Mouse (Mus musculus) liver, embryonic 13.5 days (tissue): ENCODE results near the gene Dicer1. TPM values are rescaled to one million over a fixed set of nuclear protein-coding genes. Genes with fewer than 3 reads are reported as not detected.
"Not testable (repeated sequence)": the region's sequence is repeated elsewhere in the genome, so short reads cannot be mapped to it uniquely, and the experiment has no call there.

Experiments used
- ATAC-seq: fragments of 200-750 bp; cut with Nextera tagmentation; 2 replicates; pipeline ENCODE4 v1.8.0; 2017; ENCODE audit warnings: low read depth, mild to moderate bottlenecking, moderate number of reproducible peaks, moderate library complexity
- DNase-seq: peaks from one replicate; pipeline ENCODE4 v3.0.0; 2022
- H3K27ac ChIP-seq: fragments of 300-500 bp; sonication (generic); 2 replicates; pipeline ENCODE4 v1.5.1; 2015; ENCODE audit warnings: moderate library complexity, mild to moderate bottlenecking, inconsistent platforms
- H3K27me3 ChIP-seq: fragments of 300-500 bp; sonication (generic); 2 replicates; pipeline ENCODE4 v1.6.1; 2015; ENCODE audit warnings: mild to moderate bottlenecking, inconsistent platforms
- H3K36me3 ChIP-seq: fragments of 300-500 bp; sonication (generic); 2 replicates; pipeline ENCODE4 v1.6.1; 2015; ENCODE audit warnings: mild to moderate bottlenecking, inconsistent platforms
- H3K4me1 ChIP-seq: fragments of 300-500 bp; sonication (generic); replicated peaks from 2 replicates; pipeline ENCODE4 v1.6.1; 2015; ENCODE audit warnings: inconsistent platforms
- H3K4me2 ChIP-seq: fragments of 300-500 bp; sonication (generic); 2 replicates; pipeline ENCODE4 v1.6.1; 2015; ENCODE audit warnings: inconsistent platforms, mild to moderate bottlenecking, moderate library complexity
- H3K4me3 ChIP-seq: fragments of 300-500 bp; sonication (generic); replicated peaks from 2 replicates; pipeline ENCODE4 v1.5.1; 2015; ENCODE audit warnings: mild to moderate bottlenecking, inconsistent platforms
- H3K9ac ChIP-seq: fragments of 300-500 bp; sonication (generic); 2 replicates; pipeline ENCODE4 v1.6.1; 2015; ENCODE audit warnings: mild to moderate bottlenecking, inconsistent platforms
- H3K9me3 ChIP-seq: fragments of 300-500 bp; sonication (generic); replicated peaks from 2 replicates; pipeline ENCODE4 v1.6.1; 2016; ENCODE audit warnings: inconsistent platforms
- WGBS: fragments of 180-500 bp; shearing (Covaris S2); methylation state at CpG from one replicate; pipeline ENCODE4 v1.1.7; 2015; ENCODE audit not compliant: insufficient replicate concordance; 5-methylcytosine and 5-hydroxymethylcytosine counted together
- polyA plus RNA-seq: library from polyadenylated mRNA; unstranded; fragments of >200 nt; fragmentation: Nextera tagmentation; extraction: Ambion mirVana; gene quantifications from 2 replicates; pipeline ENCODE4 v1.2.1, GENCODE M21; 2015

The Dicer1 gene
- polyA plus RNA-seq, 1 experiment from 2014 or later, result 15.8 TPM

DNA sequence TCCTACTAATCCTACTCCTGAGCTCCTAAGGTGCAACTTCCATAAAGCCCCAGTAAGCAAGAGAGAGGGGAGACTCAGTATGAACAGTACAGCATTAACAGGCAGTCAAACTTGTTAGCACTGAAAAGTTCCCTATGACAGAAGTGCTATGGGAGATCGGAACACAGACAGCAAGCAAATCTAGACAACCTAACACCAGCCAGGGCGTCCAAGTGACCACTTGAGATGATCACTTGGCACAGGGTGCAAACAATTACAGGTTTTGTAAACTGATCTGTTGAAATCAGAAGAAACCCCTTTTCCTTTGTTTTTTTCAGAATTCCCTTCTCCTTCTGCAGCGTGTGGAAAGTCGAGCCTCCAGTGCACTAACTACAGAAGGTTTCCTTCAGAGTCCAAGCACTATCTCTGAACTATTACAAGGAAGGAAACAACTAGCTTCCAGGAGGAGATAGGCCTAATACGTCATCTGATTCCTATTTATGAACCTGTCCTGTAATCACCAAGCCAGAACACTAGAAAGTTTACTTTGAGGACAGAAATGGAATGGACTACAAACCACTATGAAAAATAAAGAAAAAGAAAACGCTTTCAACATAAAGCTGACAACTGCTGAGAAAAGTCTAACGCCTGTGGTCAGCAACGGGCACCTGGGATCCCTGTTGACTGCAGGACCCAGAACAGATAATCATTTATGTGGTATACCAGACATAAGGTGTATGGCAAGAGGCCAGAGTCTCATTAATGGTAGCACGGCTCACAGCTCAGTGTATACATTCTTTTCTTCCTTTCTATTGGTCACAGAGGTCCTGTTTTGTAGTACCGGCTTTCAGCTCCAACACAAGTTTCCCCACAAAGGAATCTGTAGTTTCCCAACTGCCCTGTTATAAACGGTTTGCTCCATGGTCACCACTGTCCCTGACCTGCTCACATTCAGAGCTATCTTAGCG lies 10.6 kb downstream of the Dicer1 start:
- Histone ChIP-seq H3K36me3 (peaks cover 14% of the 10 kb centered on the region), H3K27me3 (no peaks in the 10 kb centered on the region), H3K9me3 (no peaks in the 10 kb centered on the region), H3K27ac (no peak overlapping the region), H3K9ac (no peak overlapping the region), H3K4me3 (no peak overlapping the region), H3K4me1 (peaks cover 25% of the 10 kb centered on the region), H3K4me2 (no peak overlapping the region)
- no peak for ATAC-seq
- no peak for DNase-seq
- WGBS, result 67% methylated on average over 12 of the region's 12 CpGs

DNA sequence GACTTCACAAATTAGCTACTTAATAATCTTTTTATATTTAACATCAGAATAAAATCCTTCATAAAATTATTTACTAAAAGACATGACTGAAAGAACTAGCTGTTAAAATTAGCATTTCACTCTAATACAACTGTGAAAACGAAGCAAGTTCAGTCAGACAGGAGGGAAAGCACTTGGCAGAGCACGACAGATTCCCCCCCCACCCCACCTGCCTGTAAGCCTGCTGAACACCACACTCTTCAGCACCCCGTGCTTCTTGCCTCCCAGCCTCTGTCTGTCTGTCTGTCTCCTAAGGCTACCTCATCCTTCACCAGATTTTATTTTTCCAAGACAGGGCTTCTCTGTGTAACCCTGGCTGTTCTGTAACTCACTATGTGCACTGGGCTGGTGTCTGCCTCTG lies 12.8 kb downstream of the Dicer1 start:
- Histone ChIP-seq H3K9me3 (no peaks in the 10 kb centered on the region), H3K9ac (no peak overlapping the region), H3K27ac (no peak overlapping the region), H3K4me1 (peaks cover 23% of the 10 kb centered on the region), H3K4me3 (no peak overlapping the region), H3K36me3 (peaks cover 25% of the 10 kb centered on the region), H3K27me3 (no peaks in the 10 kb centered on the region), H3K4me2 (no peak overlapping the region)
- WGBS, result 68% methylated on average over 3 of the region's 3 CpGs
- ATAC-seq (no peak), DNase-seq (no peak)

DNA sequence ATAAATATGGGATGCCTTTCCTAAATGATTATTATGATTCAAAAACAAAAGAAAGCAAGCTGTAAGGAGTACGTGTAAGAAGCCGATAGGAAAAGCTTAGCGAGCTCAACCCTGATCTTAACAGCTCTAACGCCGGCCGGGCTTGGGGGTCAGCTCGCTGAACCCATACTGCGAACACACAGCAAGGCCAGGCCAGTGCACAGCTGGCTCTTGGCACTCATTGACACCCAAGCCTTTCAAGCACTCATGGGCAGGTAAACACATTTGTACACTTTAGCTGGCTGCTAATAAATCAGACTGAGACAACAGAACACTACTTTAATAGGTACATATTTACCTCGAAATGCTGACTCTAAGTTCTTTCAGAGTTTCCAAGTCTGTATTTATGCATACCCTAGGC lies 13.3 kb downstream of the Dicer1 start:
- Histone ChIP-seq H3K27me3 (no peaks in the 10 kb centered on the region), H3K36me3 (peaks cover 29% of the 10 kb centered on the region), H3K4me3 (no peak overlapping the region), H3K9ac (no peak overlapping the region), H3K4me1 (peaks cover 23% of the 10 kb centered on the region), H3K9me3 (no peaks in the 10 kb centered on the region), H3K4me2 (no peak overlapping the region), H3K27ac (no peak overlapping the region)
- ATAC-seq, result no peak
- 84% methylated on average over 9 of the region's 9 CpGs for WGBS
- DNase-seq, result no peak

DNA sequence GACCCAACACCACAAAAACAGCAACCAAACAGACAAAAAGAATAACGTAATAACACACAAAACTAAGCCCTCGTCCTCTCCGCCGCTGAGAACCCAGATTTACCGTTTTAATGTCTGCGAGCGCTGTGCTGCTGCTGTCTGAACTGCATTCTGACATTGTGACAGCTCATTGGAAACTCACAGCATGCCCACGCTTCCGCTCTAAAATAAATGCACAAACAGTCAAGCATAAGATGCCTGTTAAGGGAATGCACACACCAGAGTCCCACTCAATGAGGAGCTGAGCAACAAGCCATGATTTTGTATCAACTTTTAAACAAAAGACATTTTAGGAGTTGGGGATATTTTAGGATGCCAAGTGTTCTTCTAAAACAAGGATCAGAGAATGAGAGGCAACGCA lies 14.1 kb downstream of the Dicer1 start:
- DNase-seq, result no peak
- no peak overlapping the region for H3K27ac ChIP-seq
- no peak overlapping the region for H3K4me2 ChIP-seq
- no peaks in the 10 kb centered on the region for H3K9me3 ChIP-seq
- WGBS, result 91% methylated on average over 10 of the region's 10 CpGs
- H3K4me3 ChIP-seq, result no peak overlapping the region
- H3K27me3 ChIP-seq, result no peaks in the 10 kb centered on the region
- H3K36me3 ChIP-seq, result peaks cover 36% of the 10 kb centered on the region
- ATAC-seq, result no peak
- peaks cover 20% of the 10 kb centered on the region for H3K4me1 ChIP-seq
- H3K9ac ChIP-seq, result no peak overlapping the region

DNA sequence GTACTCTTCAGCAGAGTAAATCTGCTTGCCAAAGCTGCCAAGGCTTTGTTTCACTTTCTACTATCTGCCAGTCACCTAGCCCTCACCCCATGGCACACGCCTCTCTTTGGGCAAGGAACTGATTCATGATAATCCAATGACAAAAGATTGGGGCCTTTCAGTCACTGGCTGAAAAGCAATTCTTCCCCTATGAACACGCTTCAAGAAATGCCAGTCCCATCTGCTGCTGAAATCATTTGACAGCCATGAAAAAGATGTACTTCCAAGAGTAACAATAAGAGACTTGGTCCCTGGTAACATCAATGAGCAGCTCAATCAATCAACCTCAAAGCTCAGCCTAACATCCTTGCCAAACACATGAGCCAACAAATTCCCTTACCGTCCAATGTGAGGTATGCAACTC lies 15.8 kb downstream of the Dicer1 start:
- H3K9me3 ChIP-seq, result no peaks in the 10 kb centered on the region
- no peak overlapping the region for H3K4me2 ChIP-seq
- H3K4me3 ChIP-seq, result no peak overlapping the region
- no peak for ATAC-seq
- H3K27me3 ChIP-seq, result no peaks in the 10 kb centered on the region
- WGBS, result 65% methylated on average over 3 of the region's 3 CpGs
- H3K4me1 ChIP-seq, result peaks cover 9% of the 10 kb centered on the region
- no peak for DNase-seq
- H3K36me3 ChIP-seq, result peaks cover 50% of the 10 kb centered on the region
- no peak overlapping the region for H3K27ac ChIP-seq
- H3K9ac ChIP-seq, result no peak overlapping the region

DNA sequence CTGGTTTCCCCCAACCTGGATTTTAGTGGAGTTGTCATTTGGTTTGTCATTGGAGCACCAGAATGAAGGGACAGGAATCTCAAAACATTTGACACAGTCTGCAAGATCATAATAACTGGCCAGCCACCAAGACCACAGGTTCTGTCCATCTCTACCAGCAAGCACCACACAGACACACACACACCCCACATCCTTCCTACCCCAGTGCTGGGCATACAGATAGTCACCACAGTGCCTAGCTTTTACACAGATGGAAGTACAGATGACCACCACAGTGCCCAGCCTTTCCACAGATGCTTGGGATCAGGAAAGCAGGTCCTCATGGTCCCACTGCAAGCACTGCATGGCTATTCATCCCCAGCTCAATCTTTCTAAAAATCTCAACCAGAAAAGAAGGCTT lies 18.6 kb downstream of the Dicer1 start:
- no peak overlapping the region for H3K9ac ChIP-seq
- H3K27me3 ChIP-seq, result no peaks in the 10 kb centered on the region
- H3K4me3 ChIP-seq, result no peak overlapping the region
- ATAC-seq (no peak), DNase-seq (no peak)
- peaks cover 76% of the 10 kb centered on the region for H3K36me3 ChIP-seq
- no peak overlapping the region for H3K27ac ChIP-seq
- no peaks in the 10 kb centered on the region for H3K9me3 ChIP-seq
- no peaks in the 10 kb centered on the region for H3K4me1 ChIP-seq
- no peak overlapping the region for H3K4me2 ChIP-seq

DNA sequence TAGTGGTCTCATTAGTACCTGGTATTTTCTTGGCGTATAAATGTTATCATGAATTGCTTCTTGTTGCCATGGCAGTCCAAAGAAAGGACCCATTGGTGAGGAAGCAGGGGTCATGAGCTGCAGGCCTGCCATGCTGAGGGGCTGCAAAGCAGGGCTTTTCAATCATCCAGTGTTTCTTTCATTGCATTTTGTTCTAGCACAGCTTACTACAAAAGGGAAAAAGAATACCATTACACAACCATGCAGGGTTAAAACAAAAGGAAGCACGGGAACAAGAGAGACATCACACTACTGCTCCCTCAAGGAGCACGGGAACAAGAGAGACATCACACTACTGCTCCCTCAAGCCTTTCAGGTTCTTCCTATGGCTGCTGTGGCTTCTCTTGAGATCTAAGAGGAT lies 20.0 kb downstream of the Dicer1 start:
- Histone ChIP-seq H3K4me1 (no peaks in the 10 kb centered on the region), H3K27me3 (no peaks in the 10 kb centered on the region), H3K4me2 (no peak overlapping the region), H3K4me3 (no peak overlapping the region), H3K36me3 (peaks cover 82% of the 10 kb centered on the region), H3K9ac (no peak overlapping the region), H3K9me3 (no peaks in the 10 kb centered on the region), H3K27ac (no peak overlapping the region)
- ATAC-seq, result no peak
- 81% methylated on average over 3 of the region's 3 CpGs for WGBS
- no peak for DNase-seq

DNA sequence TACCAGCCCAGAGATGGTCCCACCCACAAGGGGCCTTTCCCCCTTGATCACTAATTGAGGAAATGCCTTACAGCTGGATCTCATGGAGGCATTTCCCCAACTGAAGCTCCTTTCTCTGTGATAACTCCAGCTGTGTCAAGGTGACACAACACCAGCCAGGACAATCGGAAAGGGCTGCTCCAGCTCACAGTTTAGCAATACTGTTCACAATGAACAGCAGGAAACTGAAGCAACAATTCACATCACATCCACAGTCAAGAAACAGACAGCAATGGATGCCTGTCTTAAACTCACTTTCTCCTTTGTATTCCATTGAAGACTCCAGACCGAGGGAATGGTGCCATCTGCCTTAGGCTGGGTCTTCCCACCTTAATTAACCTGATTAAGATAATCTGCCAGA lies 25.3 kb downstream of the Dicer1 start:
- H3K4me2 ChIP-seq, H3K4me3 ChIP-seq, H3K4me1 ChIP-seq, H3K27ac ChIP-seq, H3K9ac ChIP-seq, DNase-seq, ATAC-seq, H3K27me3 ChIP-seq, H3K9me3 ChIP-seq: not testable (repeated sequence)
- WGBS, result 85% methylated on average over 2 of the region's 2 CpGs
- peaks cover 83% of the 10 kb centered on the region for H3K36me3 ChIP-seq

DNA sequence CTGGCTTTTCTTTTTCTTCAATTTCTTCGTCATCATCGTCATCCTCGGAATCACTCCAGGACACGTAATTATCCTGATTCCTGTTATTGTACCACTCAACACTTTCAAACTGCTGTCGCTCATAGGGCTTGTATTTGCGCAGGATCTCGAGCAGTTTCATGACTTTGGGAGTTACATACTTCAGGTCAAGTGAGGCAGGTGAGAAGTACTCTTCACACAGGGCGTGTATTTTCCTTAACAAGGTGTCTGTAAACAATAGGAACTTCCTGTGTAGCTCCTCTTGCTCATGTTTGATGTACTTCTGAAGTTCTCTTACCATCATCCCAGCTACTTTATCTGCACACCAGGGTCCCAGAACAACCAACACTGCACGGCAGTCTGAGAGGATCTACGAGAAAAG lies 29.7 kb downstream of the Dicer1 start:
- ATAC-seq (no peak), DNase-seq (no peak)
- H3K4me1 ChIP-seq, result no peaks in the 10 kb centered on the region
- no peaks in the 10 kb centered on the region for H3K9me3 ChIP-seq
- no peak overlapping the region for H3K4me2 ChIP-seq
- H3K36me3 ChIP-seq, result peaks cover 65% of the 10 kb centered on the region
- no peak overlapping the region for H3K9ac ChIP-seq
- H3K4me3 ChIP-seq, result no peak overlapping the region
- H3K27ac ChIP-seq, result no peak overlapping the region
- H3K27me3 ChIP-seq, result no peaks in the 10 kb centered on the region
- WGBS, result 85% methylated on average over 10 of the region's 10 CpGs

DNA sequence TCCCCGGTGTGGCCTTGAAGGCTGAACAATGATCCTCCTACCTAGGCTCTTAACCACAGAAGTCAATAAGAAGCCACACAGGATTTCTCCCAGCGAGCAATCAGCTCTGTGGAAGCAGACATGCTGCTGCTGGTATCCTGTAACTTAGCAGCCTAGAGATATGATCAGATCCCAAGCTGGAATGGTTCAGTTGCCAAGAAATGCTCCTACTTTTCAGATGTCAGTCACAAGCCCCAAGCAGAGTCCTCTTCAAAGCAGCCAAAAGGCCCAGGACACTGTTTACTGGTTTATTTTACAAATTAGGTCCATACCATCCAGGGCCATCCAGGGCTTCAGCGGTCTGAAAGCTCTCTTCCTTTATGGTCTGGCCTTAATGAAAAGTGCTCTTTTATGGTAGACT lies 30.7 kb downstream of the Dicer1 start:
- Histone ChIP-seq H3K4me1 (no peaks in the 10 kb centered on the region), H3K27me3 (no peaks in the 10 kb centered on the region), H3K9ac (no peak overlapping the region), H3K4me2 (no peak overlapping the region), H3K36me3 (peaks cover 66% of the 10 kb centered on the region), H3K4me3 (no peak overlapping the region), H3K9me3 (no peaks in the 10 kb centered on the region), H3K27ac (no peak overlapping the region)
- DNase-seq (no peak), ATAC-seq (no peak)
- 75% methylated on average over 3 of the region's 3 CpGs for WGBS

DNA sequence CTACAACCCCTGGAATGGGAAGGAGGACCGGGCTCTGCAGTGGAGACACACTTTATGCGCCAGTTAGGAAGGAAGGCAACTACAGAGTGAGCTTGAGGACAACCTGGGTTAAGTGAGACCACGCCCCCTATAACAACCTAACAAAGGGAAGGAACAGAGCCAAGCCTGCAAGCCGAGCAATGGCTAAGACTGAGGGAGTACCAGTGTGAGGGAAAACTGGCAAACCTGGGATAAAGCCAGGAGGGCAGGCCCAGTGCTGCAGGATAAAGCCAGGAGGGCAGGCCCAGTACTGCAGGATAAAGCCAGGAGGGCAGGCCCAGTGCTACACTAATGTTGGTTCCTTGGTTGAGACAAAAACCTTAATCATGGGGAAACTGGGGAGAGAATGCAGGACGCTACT lies 32.8 kb downstream of the Dicer1 start:
- WGBS, result 81% methylated on average over 5 of the region's 5 CpGs
- no peak overlapping the region for H3K9ac ChIP-seq
- ATAC-seq (no peak), DNase-seq (no peak)
- H3K4me3 ChIP-seq, result no peak overlapping the region
- no peak overlapping the region for H3K27ac ChIP-seq
- H3K36me3 ChIP-seq, result peaks cover 68% of the 10 kb centered on the region
- H3K27me3 ChIP-seq, result no peaks in the 10 kb centered on the region
- no peak overlapping the region for H3K4me2 ChIP-seq
- H3K9me3 ChIP-seq, result no peaks in the 10 kb centered on the region
- H3K4me1 ChIP-seq, result no peaks in the 10 kb centered on the region

DNA sequence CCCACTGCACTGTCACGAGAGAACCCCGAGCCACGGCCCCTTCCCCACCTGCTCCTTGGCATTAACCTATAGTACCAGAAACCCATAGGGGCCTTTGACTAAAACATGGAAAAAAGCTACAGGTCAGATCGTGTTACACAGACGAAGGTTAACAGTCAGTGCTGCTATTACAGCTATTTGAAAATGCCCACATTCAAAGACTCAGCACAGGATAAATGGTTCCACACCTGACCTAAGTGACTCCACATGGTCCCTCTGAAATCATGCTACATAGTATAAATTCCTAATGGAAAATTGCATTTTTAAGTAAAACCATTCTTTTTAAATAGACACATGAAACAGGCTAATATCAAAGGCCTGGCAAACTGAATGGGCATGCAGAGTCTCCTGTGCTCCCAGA lies 35.3 kb downstream of the Dicer1 start:
- ATAC-seq, result no peak
- no peak overlapping the region for H3K27ac ChIP-seq
- DNase-seq, result no peak
- no peaks in the 10 kb centered on the region for H3K27me3 ChIP-seq
- H3K9me3 ChIP-seq, result no peaks in the 10 kb centered on the region
- no peak overlapping the region for H3K4me3 ChIP-seq
- peaks cover 69% of the 10 kb centered on the region for H3K36me3 ChIP-seq
- no peak overlapping the region for H3K4me2 ChIP-seq
- 86% methylated on average over 5 of the region's 5 CpGs for WGBS
- no peaks in the 10 kb centered on the region for H3K4me1 ChIP-seq
- no peak overlapping the region for H3K9ac ChIP-seq
